ENCODE assay signal across 19 mouse cellular contexts in the genomic region with DNA sequence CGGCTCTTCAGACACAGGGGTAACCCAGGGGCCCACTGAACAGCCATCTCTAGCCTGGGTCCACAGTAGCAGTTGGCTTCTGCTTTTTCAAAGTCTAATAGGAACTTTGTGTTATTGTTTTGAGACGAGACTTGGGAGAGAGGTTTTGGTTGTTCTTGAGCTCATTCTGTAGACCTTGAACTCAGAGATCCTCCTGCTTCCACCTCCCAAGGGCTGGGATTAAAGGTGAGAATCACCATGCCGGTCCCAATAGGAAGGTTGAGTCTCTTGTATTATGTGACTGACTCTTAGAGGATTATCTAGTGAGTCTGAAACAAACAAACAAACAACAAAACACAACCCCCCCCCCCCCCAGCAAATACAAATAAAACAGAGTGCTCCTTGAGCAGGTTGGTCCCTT. TPM values are rescaled to one million over a fixed set of nuclear protein-coding genes. Genes with fewer than 3 reads are reported as not detected.
DNase-seq lines count a peak whose midpoint lies in the region; ATAC-seq and TF ChIP-seq lines count a peak whose summit lies in the region.
"Had no signal": no experiment of that assay in that cellular context is flagged by ENCODE, and none has a peak within 500 bp of the region (broad histone marks: within the 10 kb centered on the region; RNA-seq: fewer than 3 reads in every experiment).

No protein-coding gene starts in this region.

- peaks cover 10% of the 10 kb centered on the region for H3K4me1 ChIP-seq in liver, embryonic 16.5 days (ENCODE audit: control insufficient read depth, low read depth, low read length)
- H3K4me1 ChIP-seq in small intestine, adult 2 months (ENCODE audit: control insufficient read depth, insufficient read depth, insufficient read length, low read length): peaks cover 14% of the 10 kb centered on the region; the same call in 1 of the 2 replicates
- H3K4me1 ChIP-seq: embryonic facial prominence, embryonic 10.5 days; forebrain, embryonic 13.5 days; hindbrain, embryonic 10.5 days had no signal

- WGBS in liver, embryonic 16.5 days (ENCODE audit: insufficient replicate concordance): 59% methylated on average over 3 of the region's 3 CpGs
- WGBS in small intestine, adult 2 months: 66% methylated on average over 3 of the region's 3 CpGs

- peak; percentile 41 to 49 for DNase-seq in kidney, adult 8-10 months
- no peak for DNase-seq in kidney, postnatal 10 days
- DNase-seq in kidney, postnatal 36 days: peak; percentile 43 to 44
- no peak for DNase-seq in kidney, adult 18-20 months
- DNase-seq in liver: no peak
- DNase-seq: cerebellum, adult 11-12 months; cerebellum, adult 9-10 months; cerebellum, postnatal 36 days; gastrocnemius, adult 2 months; gastrocnemius, postnatal 25 days had no signal

- peak overlapping the region; percentile 78; the same call in 1 of the 2 replicates for H3K27ac ChIP-seq in liver, embryonic 16.5 days (ENCODE audit: low read length)
- peak overlapping the region; percentile 85 for H3K27ac ChIP-seq in small intestine, adult 2 months (ENCODE audit: insufficient read depth, low read depth, low read length)
- H3K27ac ChIP-seq: embryonic facial prominence, embryonic 10.5 days; forebrain, embryonic 13.5 days; gastrocnemius, adult 2 months; hindbrain, embryonic 10.5 days had no signal

- H3K4me2 ChIP-seq in liver, embryonic 16.5 days (ENCODE audit: low read depth, low read length): no peak overlapping the region
- H3K4me2 ChIP-seq: forebrain, embryonic 13.5 days; heart, embryonic 12.5 days had no signal

- H3K4me3 ChIP-seq in liver, embryonic 16.5 days (ENCODE audit: low read depth, low read length): no peak overlapping the region
- H3K4me3 ChIP-seq in small intestine, adult 2 months (ENCODE audit: low read depth, low read length): no peak overlapping the region
- H3K4me3 ChIP-seq: embryonic facial prominence, embryonic 10.5 days; forebrain, embryonic 13.5 days; gastrocnemius, adult 2 months; heart, embryonic 12.5 days; hindbrain, embryonic 10.5 days had no signal

- no peak for TF ChIP-seq POLR2A in small intestine, adult 2 months (IDR thresholded peaks at IDR 0.05; ENCODE audit: low read depth, low read length)

- no peaks in the 10 kb centered on the region for H3K9me3 ChIP-seq in liver, embryonic 16.5 days (replicated peaks; ENCODE audit: control insufficient read depth, low read length)
- H3K9me3 ChIP-seq: embryonic facial prominence, embryonic 10.5 days; forebrain, embryonic 13.5 days; heart, embryonic 12.5 days; hindbrain, embryonic 10.5 days had no signal

- H3K9ac ChIP-seq in liver, embryonic 16.5 days (ENCODE audit: low read depth, low read length): no peak overlapping the region
- H3K9ac ChIP-seq: forebrain, embryonic 13.5 days; heart, embryonic 12.5 days had no signal

- no peaks in the 10 kb centered on the region for H3K27me3 ChIP-seq in liver, embryonic 16.5 days (ENCODE audit: control insufficient read depth, insufficient read depth, low read depth, low read length)
- H3K27me3 ChIP-seq in small intestine, adult 2 months (ENCODE audit: control insufficient read depth, insufficient read depth, low read length): no peaks in the 10 kb centered on the region
- H3K27me3 ChIP-seq: CH12.LX; forebrain, embryonic 13.5 days; heart, embryonic 12.5 days; Patski had no signal

- H3K36me3 ChIP-seq in liver, embryonic 16.5 days (ENCODE audit: control insufficient read depth, insufficient read depth): no peaks in the 10 kb centered on the region
- H3K36me3 ChIP-seq in small intestine, adult 2 months (ENCODE audit: control insufficient read depth, insufficient read depth, low read length): peaks cover 68% of the 10 kb centered on the region

- no peak for TF ChIP-seq CTCF in small intestine, adult 2 months (IDR thresholded peaks at IDR 0.05; ENCODE audit: extremely low read depth, insufficient read length, insufficient replicate concordance, low read depth, low read length)

- no peak for ATAC-seq in liver, embryonic 16.5 days (ENCODE audit: low read depth)
- ATAC-seq: activated CD4-positive, CD25-positive, alpha-beta regulatory T cell, adult 4 months; forebrain, embryonic 13.5 days; Patski had no signal

RNA-seq across cellular contexts. Expression of a gene that starts 14.3 kb away (rescaled TPM):
- 2.3 and 2.5 TPM in 2 replicates for polyA plus RNA-seq in liver, embryonic 16.5 days (2015; fragmentation: Nextera tagmentation; extraction: Ambion mirVana)
- 48.9 and 96.4 TPM in 2 replicates for polyA plus RNA-seq in small intestine, adult 2 months (2012; rRNA removed)

RNA-seq across cellular contexts. Expression of a gene that starts 33.6 kb away (rescaled TPM):
- 39.3 and 51.1 TPM in 2 replicates for polyA plus RNA-seq in liver, embryonic 16.5 days (2015; fragmentation: Nextera tagmentation; extraction: Ambion mirVana)
- polyA plus RNA-seq in small intestine, adult 2 months (2012; rRNA removed): 0.90 and 1.6 TPM in 2 replicates

Comparison
In these comparisons a context has a peak if more than half of its experiments do, and no peak if none do; other contexts are left out.
1. DNase-seq: peak in kidney, adult 8-10 months (2 of 2) and kidney, postnatal 36 days (2 of 2); none in kidney, postnatal 10 days (single experiment), kidney, adult 18-20 months (single experiment) and liver (single experiment).
2. RNA of a gene that starts 14.3 kb away (polyA plus RNA-seq): 48.9 to 96.4 TPM in small intestine, adult 2 months; 2.3 to 2.5 TPM in liver, embryonic 16.5 days; every median in the first group is over 10 times any median in the second.
3. RNA of a gene that starts 33.6 kb away (polyA plus RNA-seq): 39.3 to 51.1 TPM in liver, embryonic 16.5 days; 0.90 to 1.6 TPM in small intestine, adult 2 months; every median in the first group is over 10 times any median in the second.